Mouse (Mus musculus): ENCODE measurements around the gene Lrrc74a.

- TF ChIP-seq POLR2A (IDR thresholded peaks at IDR 0.05; ENCODE audit: low read depth, low read length), result no peak
- TF ChIP-seq POLR2AphosphoS2 (IDR thresholded peaks at IDR 0.05; ENCODE audit: low read depth, low read length), result no peak
- no peak for TF ChIP-seq MAFK (IDR thresholded peaks at IDR 0.05; ENCODE audit: insufficient replicate concordance, low read length)
- TF ChIP-seq TBP (conservative IDR thresholded peaks at IDR 0.05; ENCODE audit: low read depth, low read length), result no peak
- TF ChIP-seq EP300 (IDR thresholded peaks at IDR 0.05; ENCODE audit: low read length), result no peak
- peak; percentile 66 to 86 for TF ChIP-seq CTCF (conservative IDR thresholded peaks at IDR 0.05 in 1 of 2, IDR thresholded peaks at IDR 0.05 in 1 of 2; ENCODE audit: low read depth in 2 of 2, low read length in 2 of 2)
- TF ChIP-seq ETS1 (conservative IDR thresholded peaks at IDR 0.05; ENCODE audit: low read depth, low read length), result no peak
- TF ChIP-seq SMC3 (IDR thresholded peaks at IDR 0.05; ENCODE audit: low read depth, low read length), result peak; percentile 72
- TF ChIP-seq KAT2A (IDR thresholded peaks at IDR 0.05; ENCODE audit: insufficient replicate concordance, low read length), result no peak
- TF ChIP-seq ELF1 (IDR thresholded peaks at IDR 0.05; ENCODE audit: low read depth, low read length), result no peak
- TF ChIP-seq UBTF (IDR thresholded peaks at IDR 0.05; ENCODE audit: low read depth, low read length), result no peak
These were observed 33.9 kb downstream of the Lrrc74a start for GRCm38 (mm10) chr12:86767868-86768631.

All from CH12.LX (cell line).